Mouse (Mus musculus): ENCODE results near the gene Prcp. TPM values are rescaled to one million over a fixed set of nuclear protein-coding genes. Genes with fewer than 3 reads are reported as not detected.
A peak's percentile ranks its signal among the peaks of the same experiment; 100 is the strongest.

Gene Prcp
- 19.3 and 19.6 TPM in 2 replicates for polyA plus RNA-seq (2016; fragmentation: Nextera tagmentation; extraction: Ambion mirVana)

DNA sequence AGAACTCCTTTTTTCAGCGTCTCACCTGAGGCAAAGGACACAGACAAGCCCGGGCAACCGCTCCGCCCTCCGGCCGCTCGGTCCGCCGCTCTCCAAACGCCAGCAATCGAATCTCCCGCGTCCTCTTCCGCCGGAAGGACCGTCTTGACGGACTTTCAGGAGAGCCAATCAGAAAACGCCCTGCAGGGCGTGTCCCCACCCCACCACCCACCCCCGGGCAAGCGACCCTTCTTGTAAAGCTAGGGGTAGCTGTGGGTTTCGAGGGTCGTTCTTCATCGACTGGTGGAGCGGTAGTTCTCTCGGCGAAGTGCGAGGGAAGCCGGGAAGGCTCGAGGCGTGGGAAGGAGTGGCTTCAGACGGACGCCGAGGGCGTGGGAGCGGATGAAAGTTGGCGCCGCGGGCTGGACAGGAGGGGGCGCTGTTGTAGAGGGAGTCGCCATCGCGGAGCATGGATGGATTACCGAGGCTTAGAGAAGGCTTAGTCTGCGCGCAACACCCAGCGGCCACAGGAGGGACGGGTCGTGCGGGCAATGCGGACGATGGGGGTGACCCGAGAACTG lies at the start of gene Prcp, which contains the start of gene Ddias:
Gene Prcp (plus strand): TSS at position 355 of the 560 bp plus-strand sequence.
Gene Ddias (minus strand): TSS at position 132 of the 560 bp plus-strand sequence.
- Histone ChIP-seq H3K4me3 (peak within 1 kb of the TSS; percentile 57), H3K9ac (peak within 1 kb of the TSS; percentile 85), H3K4me2 (peak within 1 kb of the TSS; percentile 88), H3K4me1 (replicated peaks) (peaks cover 13% of the 10 kb centered on the region), H3K9me3 (replicated peaks) (no peaks in the 10 kb centered on the region), H3K27me3 (replicated peaks) (no peaks in the 10 kb centered on the region), H3K36me3 (0 out of 2 replicates have a peak, but pooled peaks cover 6% of the 10 kb centered on the region), H3K27ac (ENCODE audit: poor library complexity, severe bottlenecking) (peak within 1 kb of the TSS; percentile 98)
- ATAC-seq (ENCODE audit: insufficient number of reproducible peaks, low FRiP score) = peak; percentile 86
- under 1% methylated on average over 53 of the region's 53 CpGs for WGBS

DNA sequence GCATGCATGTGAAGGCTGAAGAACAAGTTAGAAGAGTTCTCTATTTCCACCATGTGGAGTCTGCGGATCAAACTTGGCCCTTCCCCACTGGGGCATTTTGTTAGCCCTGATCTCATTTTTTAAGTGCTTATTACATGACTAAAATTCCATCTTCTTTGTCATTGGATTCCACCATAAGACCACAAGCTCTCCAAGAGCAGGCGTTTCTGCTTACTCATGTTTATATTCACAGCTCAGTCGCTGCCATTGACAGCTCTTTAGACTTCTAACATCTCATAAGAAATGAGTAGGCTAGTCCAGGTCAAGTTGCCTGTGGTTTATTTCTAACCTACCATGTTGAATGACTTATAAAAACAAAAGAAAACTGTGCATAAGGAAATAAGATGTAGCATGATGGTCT lies 48.0 kb upstream of the Prcp start:
- H3K36me3 ChIP-seq = no peaks in the 10 kb centered on the region
- 85% methylated on average over 3 of the region's 3 CpGs for WGBS
- H3K9ac ChIP-seq = no peak overlapping the region
- no peak overlapping the region for H3K27ac ChIP-seq (ENCODE audit: poor library complexity, severe bottlenecking)
- no peak for ATAC-seq (ENCODE audit: insufficient number of reproducible peaks, low FRiP score)
- no peaks in the 10 kb centered on the region for H3K27me3 ChIP-seq (replicated peaks)
- H3K4me3 ChIP-seq = no peak overlapping the region
- H3K4me2 ChIP-seq = no peak overlapping the region
- no peaks in the 10 kb centered on the region for H3K9me3 ChIP-seq (replicated peaks)
- H3K4me1 ChIP-seq (replicated peaks) = no peaks in the 10 kb centered on the region

DNA sequence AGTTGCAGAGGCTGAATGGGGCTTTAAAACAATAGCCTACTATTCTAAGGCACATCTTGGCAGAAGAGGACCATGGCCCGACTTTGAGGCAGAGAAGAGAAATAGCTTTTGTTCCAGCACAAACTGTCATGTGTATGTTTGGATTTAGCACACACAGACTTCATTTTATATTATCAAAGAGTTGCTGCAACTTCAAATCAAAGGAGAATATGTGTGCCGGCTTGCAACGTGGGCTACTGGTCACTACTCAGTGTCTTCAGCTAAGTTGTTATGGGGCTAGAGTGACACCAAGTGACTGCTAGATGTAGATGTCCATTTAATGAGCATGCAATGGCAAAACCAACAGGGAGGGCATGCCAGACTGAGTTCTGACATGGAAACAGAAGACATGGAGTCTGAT lies 46.3 kb upstream of the Prcp start:
- WGBS = 41% methylated on average over 3 of the region's 3 CpGs

DNA sequence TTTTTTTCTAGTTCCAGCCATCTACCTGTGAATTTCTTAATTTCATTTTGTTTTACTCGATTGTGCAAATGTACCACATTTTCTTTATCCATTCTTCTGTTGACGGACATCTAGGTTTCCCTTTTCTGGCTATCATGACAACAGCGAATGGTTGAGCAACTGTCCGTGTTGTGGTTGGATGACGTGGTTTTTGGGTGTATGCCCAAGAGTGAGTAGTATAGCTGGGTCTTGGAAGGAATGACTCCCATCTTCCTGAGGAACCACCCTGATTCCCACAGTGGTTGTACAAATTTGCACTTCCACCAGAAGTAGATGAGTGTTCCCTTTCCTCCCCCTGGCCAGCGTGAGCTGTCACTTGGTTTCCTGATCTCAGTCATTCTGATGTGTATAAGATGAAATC lies 41.9 kb upstream of the Prcp start:
- WGBS = 87% methylated on average over 6 of the region's 6 CpGs
- no peaks in the 10 kb centered on the region for H3K27me3 ChIP-seq (replicated peaks)

More for the DNA sequence above, 46.3 kb upstream of the Prcp start:
- H3K4me2 ChIP-seq = no peak overlapping the region
- no peak overlapping the region for H3K9ac ChIP-seq
- no peaks in the 10 kb centered on the region for H3K9me3 ChIP-seq (replicated peaks)
- no peaks in the 10 kb centered on the region for H3K27me3 ChIP-seq (replicated peaks)
- no peak overlapping the region for H3K4me3 ChIP-seq
- H3K4me1 ChIP-seq (replicated peaks) = no peaks in the 10 kb centered on the region
- ATAC-seq (ENCODE audit: insufficient number of reproducible peaks, low FRiP score) = no peak
- H3K27ac ChIP-seq (ENCODE audit: poor library complexity, severe bottlenecking) = no peak overlapping the region
- H3K36me3 ChIP-seq = no peaks in the 10 kb centered on the region

DNA sequence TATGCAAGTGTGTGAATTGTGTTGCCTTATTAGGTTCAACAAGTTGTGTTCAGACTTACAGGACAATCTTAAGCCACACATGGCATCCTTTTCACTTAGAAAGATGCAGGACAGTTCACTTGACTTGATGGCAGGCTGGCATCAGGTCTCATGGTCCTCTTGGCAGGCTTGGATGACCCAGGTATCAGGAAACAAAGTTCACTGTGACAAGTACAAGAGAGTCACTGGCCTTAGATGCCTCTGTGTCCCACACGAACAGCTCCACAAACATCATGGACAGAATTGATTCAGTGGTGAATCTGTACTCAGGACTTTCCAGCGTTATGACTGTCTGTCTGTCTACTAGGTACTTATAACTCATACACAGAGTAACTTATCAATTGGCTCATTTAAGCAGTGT lies 39.9 kb upstream of the Prcp start:
- Histone ChIP-seq H3K36me3 (peaks cover 8% of the 10 kb centered on the region; the same call in 1 of the 2 replicates), H3K9me3 (replicated peaks) (no peaks in the 10 kb centered on the region), H3K4me2 (no peak overlapping the region), H3K27me3 (replicated peaks) (no peaks in the 10 kb centered on the region), H3K27ac (ENCODE audit: poor library complexity, severe bottlenecking) (no peak overlapping the region), H3K4me1 (replicated peaks) (no peaks in the 10 kb centered on the region), H3K9ac (no peak overlapping the region), H3K4me3 (no peak overlapping the region)
- no peak for ATAC-seq (ENCODE audit: insufficient number of reproducible peaks, low FRiP score)
- 71% methylated on average over 2 of the region's 2 CpGs for WGBS

More for the DNA sequence above, 41.9 kb upstream of the Prcp start:
- no peak overlapping the region for H3K4me3 ChIP-seq
- no peak for ATAC-seq (ENCODE audit: insufficient number of reproducible peaks, low FRiP score)
- H3K4me2 ChIP-seq = no peak overlapping the region
- H3K27ac ChIP-seq (ENCODE audit: poor library complexity, severe bottlenecking) = no peak overlapping the region
- no peaks in the 10 kb centered on the region for H3K4me1 ChIP-seq (replicated peaks)
- no peak overlapping the region for H3K9ac ChIP-seq
- no peaks in the 10 kb centered on the region for H3K9me3 ChIP-seq (replicated peaks)
- H3K36me3 ChIP-seq = peaks cover 8% of the 10 kb centered on the region; the same call in 1 of the 2 replicates

DNA sequence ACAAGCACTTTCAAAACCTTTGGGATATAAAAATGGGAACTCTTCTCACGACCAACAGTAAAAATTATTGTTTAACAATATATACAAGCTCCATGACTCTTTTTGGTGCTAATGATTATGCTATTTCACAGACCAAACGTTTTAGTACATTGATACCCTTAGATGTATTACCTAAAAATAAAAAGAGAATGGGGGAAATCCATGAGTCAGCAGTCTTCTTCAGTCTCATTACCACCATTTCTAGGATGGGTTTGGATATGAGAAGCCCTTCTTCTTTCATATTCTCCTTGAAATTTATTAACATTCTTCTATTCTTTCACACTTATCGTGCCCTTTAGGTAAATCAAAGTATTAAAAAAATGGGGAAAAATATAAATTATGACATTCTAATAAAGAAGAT lies 37.8 kb upstream of the Prcp start:
- no peak overlapping the region for H3K4me2 ChIP-seq
- WGBS = 72% methylated on average over 3 of the region's 3 CpGs
- peaks cover 8% of the 10 kb centered on the region; the same call in 1 of the 2 replicates for H3K36me3 ChIP-seq
- no peaks in the 10 kb centered on the region for H3K27me3 ChIP-seq (replicated peaks)
- no peaks in the 10 kb centered on the region for H3K4me1 ChIP-seq (replicated peaks)
- no peak overlapping the region for H3K9ac ChIP-seq
- H3K9me3 ChIP-seq (replicated peaks) = no peaks in the 10 kb centered on the region
- H3K27ac ChIP-seq (ENCODE audit: poor library complexity, severe bottlenecking) = no peak overlapping the region
- no peak for ATAC-seq (ENCODE audit: insufficient number of reproducible peaks, low FRiP score)
- H3K4me3 ChIP-seq = no peak overlapping the region

DNA sequence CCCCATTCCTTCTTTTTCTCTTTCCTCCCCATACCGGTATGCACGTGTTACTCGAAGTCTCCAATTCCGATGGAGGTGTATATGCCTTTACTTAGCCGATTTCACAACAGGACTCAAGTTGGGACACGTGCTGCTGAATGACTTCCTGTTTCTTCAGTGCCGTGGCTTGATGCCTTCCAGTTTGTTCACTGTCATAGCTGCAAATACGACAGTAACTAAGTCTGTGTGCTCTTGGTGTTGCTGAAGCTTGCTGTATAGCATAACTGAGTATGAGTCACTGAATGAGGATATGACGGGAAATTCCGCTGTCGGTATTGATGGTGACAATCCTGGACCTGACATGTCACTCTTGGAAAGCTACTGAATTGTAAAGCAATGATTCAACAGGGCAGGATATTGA lies 37.0 kb upstream of the Prcp start:
- ATAC-seq (ENCODE audit: insufficient number of reproducible peaks, low FRiP score) = no peak
- Histone ChIP-seq H3K27me3 (replicated peaks) (no peaks in the 10 kb centered on the region), H3K9me3 (replicated peaks) (no peaks in the 10 kb centered on the region), H3K4me2 (no peak overlapping the region), H3K4me3 (no peak overlapping the region), H3K27ac (ENCODE audit: poor library complexity, severe bottlenecking) (no peak overlapping the region), H3K4me1 (replicated peaks) (no peaks in the 10 kb centered on the region), H3K36me3 (peaks cover 8% of the 10 kb centered on the region; the same call in 1 of the 2 replicates), H3K9ac (no peak overlapping the region)
- 78% methylated on average over 11 of the region's 11 CpGs for WGBS

DNA sequence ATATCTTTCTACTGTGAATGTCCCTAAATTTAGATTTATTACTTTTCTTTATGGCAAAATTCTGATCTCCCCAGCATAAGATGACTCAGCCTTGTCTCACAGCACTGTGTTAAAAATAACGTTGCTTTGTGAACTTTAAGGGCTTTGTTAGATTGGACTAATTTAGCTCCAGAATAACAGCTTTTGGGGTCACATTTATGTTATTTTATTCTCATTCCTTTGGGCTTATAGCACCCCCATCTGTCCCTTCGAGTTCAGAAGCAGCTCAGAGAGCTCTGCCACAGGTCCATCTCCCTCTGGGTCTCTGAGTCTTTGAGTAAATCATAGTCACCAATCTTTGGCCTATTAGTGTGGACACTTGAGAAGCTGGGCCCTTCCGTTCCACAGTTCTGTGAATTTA lies 36.4 kb upstream of the Prcp start:
- Histone ChIP-seq H3K9ac (no peak overlapping the region), H3K27me3 (replicated peaks) (no peaks in the 10 kb centered on the region), H3K4me2 (no peak overlapping the region), H3K27ac (ENCODE audit: poor library complexity, severe bottlenecking) (no peak overlapping the region), H3K36me3 (peaks cover 8% of the 10 kb centered on the region; the same call in 1 of the 2 replicates), H3K4me3 (no peak overlapping the region), H3K9me3 (replicated peaks) (no peaks in the 10 kb centered on the region), H3K4me1 (replicated peaks) (no peaks in the 10 kb centered on the region)
- 66% methylated on average over 3 of the region's 3 CpGs for WGBS
- no peak for ATAC-seq (ENCODE audit: insufficient number of reproducible peaks, low FRiP score)

DNA sequence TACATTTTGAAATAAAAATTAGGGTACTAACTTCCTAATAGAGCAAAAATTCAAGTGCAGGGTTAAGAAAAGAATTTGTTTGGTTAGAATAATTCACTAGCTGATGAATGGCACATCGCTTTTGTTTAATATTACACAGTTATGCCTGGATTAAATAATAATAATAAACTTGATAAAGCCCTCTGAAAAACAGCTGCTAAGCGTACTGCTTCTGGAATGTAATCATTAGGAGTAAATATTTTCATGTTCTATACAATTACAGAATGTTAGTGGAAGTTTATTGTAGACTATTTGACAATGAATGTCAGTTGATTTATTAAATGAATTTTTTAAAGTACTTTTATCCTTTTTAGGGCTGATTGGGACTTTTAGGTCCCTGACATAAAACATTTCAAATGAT lies 32.0 kb upstream of the Prcp start:
- no peak overlapping the region for H3K9ac ChIP-seq
- no peaks in the 10 kb centered on the region for H3K36me3 ChIP-seq
- no peak overlapping the region for H3K27ac ChIP-seq (ENCODE audit: poor library complexity, severe bottlenecking)
- ATAC-seq (ENCODE audit: insufficient number of reproducible peaks, low FRiP score) = no peak
- no peaks in the 10 kb centered on the region for H3K4me1 ChIP-seq (replicated peaks)
- H3K4me2 ChIP-seq = no peak overlapping the region
- no peaks in the 10 kb centered on the region for H3K27me3 ChIP-seq (replicated peaks)
- H3K9me3 ChIP-seq (replicated peaks) = no peaks in the 10 kb centered on the region
- H3K4me3 ChIP-seq = no peak overlapping the region
- 80% methylated on average over 2 of the region's 2 CpGs for WGBS

DNA sequence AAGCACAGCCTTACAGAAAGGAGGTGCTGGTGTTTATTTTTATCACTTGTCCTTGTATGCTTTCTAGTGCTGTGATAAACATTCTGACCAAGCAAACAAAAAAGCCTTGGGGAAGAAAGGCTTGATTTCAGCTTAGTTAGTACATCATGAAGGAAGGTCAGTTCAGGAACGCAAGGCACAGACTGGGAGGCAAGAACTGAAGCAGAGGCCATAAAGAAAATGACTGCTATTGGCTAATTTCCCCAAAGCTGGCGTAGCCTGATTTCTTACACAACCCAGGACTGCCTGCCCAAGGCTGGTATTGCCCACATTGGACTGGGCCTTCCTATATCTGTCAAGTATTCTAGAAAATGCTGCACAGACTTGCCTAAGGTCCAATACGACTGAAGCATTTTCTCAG lies 26.0 kb upstream of the Prcp start:
- ATAC-seq (ENCODE audit: insufficient number of reproducible peaks, low FRiP score) = no peak
- H3K27me3 ChIP-seq (replicated peaks) = no peaks in the 10 kb centered on the region
- no peaks in the 10 kb centered on the region for H3K36me3 ChIP-seq
- H3K27ac ChIP-seq (ENCODE audit: poor library complexity, severe bottlenecking) = no peak overlapping the region
- no peak overlapping the region for H3K9ac ChIP-seq
- H3K4me3 ChIP-seq = no peak overlapping the region
- no peaks in the 10 kb centered on the region for H3K9me3 ChIP-seq (replicated peaks)
- WGBS = 75% methylated on average over 3 of the region's 3 CpGs
- H3K4me2 ChIP-seq = no peak overlapping the region
- no peaks in the 10 kb centered on the region for H3K4me1 ChIP-seq (replicated peaks)

DNA sequence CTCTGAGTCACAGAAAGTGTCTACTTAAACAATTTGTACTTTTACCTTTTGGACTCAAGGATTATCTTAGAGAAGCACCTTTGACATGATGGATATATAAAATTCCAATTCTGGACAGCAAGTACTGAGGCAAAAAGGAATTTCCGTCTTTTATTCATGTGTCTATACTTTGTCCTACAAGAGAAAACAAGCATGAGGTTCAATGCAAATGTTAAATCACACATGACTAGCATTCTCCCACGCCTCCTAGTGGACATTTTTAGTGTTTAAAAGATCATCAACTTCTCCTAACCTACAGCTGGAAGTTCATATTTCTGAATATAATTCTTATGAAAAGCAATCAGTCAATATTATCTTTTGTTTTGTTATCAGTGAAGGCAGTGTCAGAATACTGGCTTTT lies 7.7 kb upstream of the Prcp start:
- no peak overlapping the region for H3K4me3 ChIP-seq
- 44% methylated on average over 2 of the region's 2 CpGs for WGBS
- H3K4me1 ChIP-seq (replicated peaks) = no peaks in the 10 kb centered on the region
- H3K9me3 ChIP-seq (replicated peaks) = no peaks in the 10 kb centered on the region
- no peaks in the 10 kb centered on the region for H3K27me3 ChIP-seq (replicated peaks)
- H3K27ac ChIP-seq (ENCODE audit: poor library complexity, severe bottlenecking) = no peak overlapping the region
- no peak for ATAC-seq (ENCODE audit: insufficient number of reproducible peaks, low FRiP score)
- no peak overlapping the region for H3K9ac ChIP-seq
- H3K4me2 ChIP-seq = no peak overlapping the region
- peaks cover 13% of the 10 kb centered on the region for H3K36me3 ChIP-seq

DNA sequence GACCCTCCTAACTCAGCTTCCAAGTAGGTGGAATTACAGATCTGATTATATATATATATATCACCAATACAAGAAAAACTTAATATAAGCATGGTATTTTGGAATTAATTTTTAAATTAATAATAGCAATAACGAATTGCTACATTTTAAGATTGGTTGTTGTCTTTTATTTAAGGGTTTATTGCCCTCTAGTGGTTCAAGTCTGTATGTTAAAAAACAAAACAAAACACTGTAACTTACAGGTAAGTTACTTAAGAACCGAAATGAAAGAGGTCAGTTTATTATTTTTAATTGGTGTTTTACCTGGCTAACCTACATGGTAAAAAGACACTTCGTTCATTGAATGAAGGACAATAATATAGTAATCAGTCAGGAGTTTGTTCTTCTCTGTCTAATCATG lies 4.1 kb upstream of the Prcp start:
- 69% methylated on average over 3 of the region's 3 CpGs for WGBS
- no peak overlapping the region for H3K4me3 ChIP-seq
- H3K9ac ChIP-seq = no peak overlapping the region
- H3K27me3 ChIP-seq (replicated peaks) = no peaks in the 10 kb centered on the region
- H3K27ac ChIP-seq (ENCODE audit: poor library complexity, severe bottlenecking) = no peak overlapping the region
- no peak for ATAC-seq (ENCODE audit: insufficient number of reproducible peaks, low FRiP score)
- no peak overlapping the region for H3K4me2 ChIP-seq
- H3K36me3 ChIP-seq = 0 out of 2 replicates have a peak, but pooled peaks cover 10% of the 10 kb centered on the region
- no peaks in the 10 kb centered on the region for H3K9me3 ChIP-seq (replicated peaks)
- peaks cover 5% of the 10 kb centered on the region for H3K4me1 ChIP-seq (replicated peaks)

Data from heart, embryonic 12.5 days (tissue).